Mouse (Mus musculus): Measurements from ENCODE around the gene Krt15.

The Krt15 gene

DNA sequence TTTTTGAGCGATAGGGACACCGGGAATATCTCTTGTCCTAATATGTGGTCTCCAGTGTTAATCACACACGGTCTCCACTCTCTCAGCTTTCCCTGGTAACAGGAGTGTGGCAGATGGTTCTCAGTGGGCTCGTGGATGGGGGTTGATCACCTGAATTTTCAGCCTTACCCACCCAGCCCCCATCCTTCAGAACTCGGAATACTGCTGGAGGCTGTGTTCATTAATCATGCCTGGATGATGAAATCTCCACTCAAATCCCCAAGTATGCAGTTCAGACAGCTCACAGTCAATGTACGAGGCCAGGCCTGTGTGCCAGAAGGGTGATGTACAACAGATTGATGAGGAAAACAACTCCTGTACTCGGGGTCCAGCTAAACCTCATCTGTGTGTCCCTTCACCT, 10.8 kb downstream of the Krt15 start:
- DNase-seq (ENCODE audit: low read depth, low spot score), result no peak

DNA sequence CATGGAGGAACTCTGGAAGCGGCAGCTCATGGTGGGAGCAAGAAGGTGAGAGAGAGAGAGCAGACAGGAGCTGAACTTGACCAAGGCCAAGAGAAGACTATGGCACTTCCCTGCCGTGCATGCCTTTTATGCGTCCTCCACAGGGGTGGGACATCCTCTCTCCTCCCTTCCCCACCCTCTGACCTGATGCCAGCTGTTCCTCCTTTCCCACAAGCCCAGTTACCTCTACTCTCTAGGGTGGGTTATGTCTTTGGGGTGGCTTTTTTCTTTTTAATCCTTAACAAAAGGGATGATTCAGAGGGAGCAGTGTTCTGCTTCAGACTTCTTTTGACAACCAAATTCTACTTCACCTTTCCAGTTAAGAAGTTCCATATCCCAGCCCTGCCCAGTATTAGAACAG, 14.3 kb downstream of the Krt15 start, which contains the start of gene Krt13:
Krt13 (minus strand) TSS at position 101 of the 400 bp plus-strand sequence.
- no peak for DNase-seq (ENCODE audit: low read depth, low spot score)

- no peak for DNase-seq (ENCODE audit: low read depth, low spot score)
Measured at GRCm38 (mm10) chr11:100120331-100120730, 15.4 kb downstream of the Krt15 start.

- no peak for DNase-seq (ENCODE audit: low read depth, low spot score)
Measured at GRCm38 (mm10) chr11:100113742-100114029, 22.0 kb downstream of the Krt15 start.

DNA sequence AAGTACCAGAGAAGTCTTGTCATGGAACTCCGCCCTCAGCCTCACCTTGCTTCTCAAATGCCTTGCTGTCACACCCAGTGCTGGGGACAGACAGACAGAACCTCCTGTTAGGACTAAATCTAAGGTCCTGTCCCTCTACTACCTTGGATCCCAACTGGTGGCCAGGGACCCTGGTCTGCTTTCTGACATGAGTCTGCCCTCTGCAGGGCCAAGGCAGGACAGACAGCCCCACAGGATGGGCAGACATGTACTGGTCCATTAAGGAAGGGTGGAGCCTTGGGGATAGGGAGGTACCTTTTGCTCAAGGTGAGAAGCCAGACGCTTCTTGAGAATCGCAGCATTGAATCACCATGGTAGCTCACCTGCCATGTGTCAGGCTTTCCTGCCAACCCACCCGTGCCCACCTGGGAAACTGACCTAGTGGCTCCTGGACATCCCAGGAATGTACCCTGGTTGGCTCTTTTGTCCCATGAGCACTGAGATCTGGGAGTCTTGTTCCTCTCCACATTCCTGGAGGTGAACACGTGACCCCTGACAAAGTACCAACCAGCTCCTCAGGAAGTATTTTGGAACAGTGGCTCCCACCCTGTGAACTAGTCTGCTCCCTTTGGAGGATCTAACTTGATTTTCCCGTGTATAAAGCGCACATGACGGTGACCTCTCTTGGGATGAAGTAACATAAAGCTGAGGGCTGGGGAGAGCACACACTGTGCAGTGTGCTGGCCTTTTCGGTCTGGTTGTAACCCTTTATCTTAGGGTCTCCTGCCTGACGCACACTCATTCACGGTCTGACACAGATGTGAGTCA, 22.6 kb downstream of the Krt15 start:
- DNase-seq (ENCODE audit: low read depth, low spot score), result no peak

DNA sequence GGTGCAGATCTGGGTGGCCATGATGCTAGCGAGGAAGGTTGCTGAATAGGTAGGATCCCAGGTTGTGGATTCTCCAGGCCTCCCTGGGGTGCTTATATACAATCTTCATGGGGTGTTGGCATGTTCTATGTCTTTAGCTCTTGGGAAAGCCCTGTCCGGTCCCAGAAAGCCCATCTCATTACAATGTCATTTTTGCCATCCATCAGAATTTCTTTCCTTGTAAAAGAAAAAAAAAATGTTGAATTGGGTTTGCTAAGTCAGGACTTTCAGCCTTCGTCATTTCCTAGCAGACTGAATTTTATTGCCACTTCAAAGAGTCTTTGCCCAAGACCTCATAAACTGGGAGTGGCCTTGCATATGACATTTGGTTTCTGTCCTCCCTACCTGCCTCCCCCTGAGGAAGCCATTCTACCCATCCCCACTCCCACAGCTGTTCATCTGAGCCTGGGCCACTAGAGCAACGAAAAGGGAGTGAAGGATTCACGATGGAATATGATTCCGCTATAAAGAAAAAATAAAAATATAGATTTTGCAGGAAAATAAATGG, 30.1 kb downstream of the Krt15 start, which contains the start of gene Krt36:
Krt36 (minus strand) TSS at position 51 of the 547 bp plus-strand sequence.
- DNase-seq (ENCODE audit: low read depth, low spot score), result no peak

GRCm38 (mm10) chr11:100102693-100103429, 32.9 kb downstream of the Krt15 start:
- DNase-seq (ENCODE audit: low read depth, low spot score), result no peak

DNA sequence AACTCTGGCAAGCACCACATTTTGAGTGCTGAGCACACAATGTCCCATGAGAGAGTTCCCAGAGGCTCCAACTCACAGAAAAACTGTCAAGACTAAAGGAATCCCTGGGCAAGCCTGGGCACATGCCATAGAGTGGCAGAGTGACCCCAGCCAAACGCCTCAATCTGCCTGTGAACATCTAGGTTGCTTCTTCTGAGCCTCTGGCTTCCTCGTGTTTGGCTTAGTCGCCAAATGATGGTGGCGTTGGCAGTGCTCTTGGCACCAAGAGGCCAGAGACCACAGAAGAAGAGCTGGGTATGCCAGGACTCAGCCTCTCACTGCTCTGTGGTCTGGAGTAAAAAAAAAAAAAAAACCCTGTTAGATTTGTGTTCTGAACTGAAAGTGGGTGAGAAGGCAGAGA, 35.3 kb downstream of the Krt15 start:
- DNase-seq (ENCODE audit: low read depth, low spot score), result no peak

DNA sequence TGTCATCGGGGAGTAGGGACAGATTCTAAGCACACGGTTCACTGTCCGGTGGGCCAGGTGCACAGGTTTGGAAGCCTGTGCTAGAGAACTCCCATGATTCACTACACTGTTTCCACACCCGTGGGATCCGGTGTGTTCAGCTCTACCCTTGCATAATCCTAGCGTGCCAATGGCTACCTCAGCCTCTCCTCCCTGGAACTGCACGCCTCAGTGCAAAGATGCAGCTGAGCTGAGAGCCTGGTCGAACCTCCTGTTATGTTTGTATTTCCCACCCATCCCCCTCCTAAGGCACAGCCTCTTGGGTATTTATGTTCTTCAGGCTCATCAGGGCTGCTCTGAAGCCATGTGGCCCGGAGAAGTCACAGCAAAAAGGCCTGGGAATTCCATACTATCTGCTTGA, 37.9 kb downstream of the Krt15 start:
- no peak for DNase-seq (ENCODE audit: low read depth, low spot score)

DNA sequence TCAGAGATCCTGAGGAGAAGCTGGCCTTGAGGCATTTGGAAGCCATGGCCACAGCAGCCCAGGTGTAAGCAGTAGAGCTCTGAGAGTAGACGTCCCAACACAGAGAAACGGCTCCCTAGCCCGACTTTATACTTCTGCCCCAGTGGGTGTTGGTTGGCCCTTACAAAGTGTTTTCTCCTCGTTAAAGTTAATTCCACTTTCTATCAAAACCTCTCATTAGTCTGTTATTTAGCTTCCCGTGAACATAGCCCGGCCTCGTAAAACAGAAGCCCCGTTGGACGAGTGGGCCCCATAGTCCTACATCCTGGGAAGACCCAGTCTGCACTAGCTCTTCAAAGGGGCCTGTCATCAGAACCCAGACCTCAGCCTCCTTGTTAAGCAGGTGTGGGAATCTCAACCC, 39.6 kb downstream of the Krt15 start, which contains the start of gene Krt35:
Krt35 (minus strand) TSS at position 101 of the 400 bp plus-strand sequence.
- DNase-seq (ENCODE audit: low read depth, low spot score), result no peak

- DNase-seq (ENCODE audit: low read depth, low spot score), result peak; percentile 45
Measured at GRCm38 (mm10) chr11:100088378-100089025, 47.2 kb downstream of the Krt15 start.

GRCm38 (mm10) chr11:100087861-100088260, 47.9 kb downstream of the Krt15 start, which contains the start of gene Krt32:
Krt32 (minus strand) TSS chr11:100088226.
- no peak for DNase-seq (ENCODE audit: low read depth, low spot score)

All from telencephalon, adult 2 months (tissue).